Mouse (Mus musculus) Patski (cell line): ENCODE data around the gene Ing2. TPM values are rescaled to one million over a fixed set of nuclear protein-coding genes. Genes with fewer than 3 reads are reported as not detected.

Source experiments
- ATAC-seq: fragments of 100-300 bp; one replicate; pipeline ENCODE4 v1.8.0; 2021
- CTCF ChIA-PET: fragments of 350-600 bp; sonication (Branson Sonifier 250); formaldehyde crosslinking; loops from one replicate; lab custom pipeline; 2022; ENCODE audit warnings: inconsistent platforms; lab: Charles Lee
- POLR2A ChIA-PET: fragments of 350-600 bp; sonication (Branson Sonifier 250); formaldehyde crosslinking; loops from one replicate; lab custom pipeline; 2022; ENCODE audit warnings: antibody characterized with exemption, inconsistent platforms; lab: Charles Lee
- DNase-seq: peaks from one replicate; pipeline ENCODE4 v3.0.0-alpha.2; 2011; ENCODE audit warnings: low read depth, low spot score
- H3K27me3 ChIP-seq: fragments of 371-371 bp; one replicate; pipeline ENCODE4 v1.5.1; 2021
- CTCF ChIP-seq: fragments of 100-300 bp; IDR thresholded peaks from one replicate; pipeline ENCODE4 v1.5.1; 2021
- in situ Hi-C: fragments of 300-500 bp; cut with MboI; formaldehyde crosslinking; loops from 3 replicates; pipeline ENCODE4 v1.11.1; 2018; ENCODE audit warnings: low pct_unique_long_range_greater_than_20kb, mixed read lengths
- polyA plus RNA-seq: library from polyadenylated mRNA; unstranded; gene quantifications from one replicate; pipeline ENCODE4 v1.2.3, GENCODE M21; 2021

The Ing2 gene
- polyA plus RNA-seq, 1 experiment from 2014 or later, result 27.2 TPM

DNA sequence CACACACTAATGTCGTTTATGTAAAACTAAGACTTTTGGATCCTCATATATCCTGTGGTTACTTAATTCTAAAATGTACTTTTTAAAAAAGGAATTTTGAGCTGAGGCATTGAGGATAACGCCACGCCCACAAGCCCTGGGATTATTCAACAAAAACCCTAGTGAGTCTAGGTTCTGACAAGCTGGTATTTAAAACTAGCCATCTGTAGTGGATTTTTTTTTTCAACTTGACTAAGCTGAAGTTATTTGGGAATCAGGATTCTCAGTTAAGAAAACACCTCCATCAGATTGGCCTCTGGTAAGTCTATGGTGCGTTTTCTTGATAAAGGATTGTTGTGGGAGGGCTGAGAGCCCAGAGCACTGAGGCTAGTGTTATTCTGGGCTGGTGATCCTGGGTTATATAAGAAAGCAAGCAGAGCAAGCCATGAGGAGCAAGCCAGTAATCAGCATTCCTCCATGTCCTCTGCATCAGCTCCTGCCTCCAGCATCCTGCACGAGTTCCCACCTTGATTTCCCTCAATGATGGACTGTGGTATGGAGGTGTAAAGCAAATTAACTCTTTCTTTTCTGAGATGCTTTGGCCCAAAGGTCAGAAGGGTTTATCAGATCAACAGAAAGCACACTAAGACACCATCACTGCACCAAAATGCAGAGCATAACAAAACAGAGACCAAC is 20.2 kb upstream of the Ing2 start:
- ChIA-PET POLR2A (no interaction called here), CTCF (interaction anchor here (1.5 kb wide), 1 partner anchor 145 kb away, joined by 3 read pairs; no protein-coding TSS in a partner anchor)
- no peaks in the 10 kb centered on the region for H3K27me3 ChIP-seq
- TF ChIP-seq CTCF, result no peak
- DNase-seq (no peak), ATAC-seq (no peak)
- in situ Hi-C loops, result loop anchor here (25.0 kb wide), 1 partner anchor 683 kb away; no protein-coding TSS in a partner anchor

DNA sequence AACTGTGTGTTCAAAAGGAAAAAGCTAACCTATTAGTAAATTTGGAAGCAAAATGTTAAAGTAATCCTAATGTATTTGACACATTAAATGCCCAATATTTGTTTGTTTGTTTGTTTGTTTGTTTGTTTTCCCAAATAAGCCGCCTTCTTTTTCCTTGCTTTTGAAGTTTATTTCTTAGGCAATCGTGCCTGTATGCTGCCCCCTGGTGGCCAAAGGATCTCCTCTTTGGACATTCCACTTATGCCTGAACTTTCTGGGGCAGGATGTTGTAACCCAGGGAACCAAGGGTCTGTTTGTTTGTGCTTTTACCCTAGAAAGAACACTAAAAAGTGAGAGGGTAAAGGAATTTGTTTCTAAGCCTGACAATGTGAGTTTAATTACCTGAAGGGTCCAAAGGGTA is 17.8 kb upstream of the Ing2 start:
- no peaks in the 10 kb centered on the region for H3K27me3 ChIP-seq
- no peak for ATAC-seq
- no peak for DNase-seq
- ChIA-PET POLR2A (no interaction called here), CTCF (interaction anchor here (1.1 kb wide), 1 partner anchor 17 kb away, joined by 6 read pairs; no protein-coding TSS in a partner anchor)
- in situ Hi-C loops, result loop anchor here (25.0 kb wide), 1 partner anchor 681 kb away; no protein-coding TSS in a partner anchor
- peak; percentile 87 for TF ChIP-seq CTCF

DNA sequence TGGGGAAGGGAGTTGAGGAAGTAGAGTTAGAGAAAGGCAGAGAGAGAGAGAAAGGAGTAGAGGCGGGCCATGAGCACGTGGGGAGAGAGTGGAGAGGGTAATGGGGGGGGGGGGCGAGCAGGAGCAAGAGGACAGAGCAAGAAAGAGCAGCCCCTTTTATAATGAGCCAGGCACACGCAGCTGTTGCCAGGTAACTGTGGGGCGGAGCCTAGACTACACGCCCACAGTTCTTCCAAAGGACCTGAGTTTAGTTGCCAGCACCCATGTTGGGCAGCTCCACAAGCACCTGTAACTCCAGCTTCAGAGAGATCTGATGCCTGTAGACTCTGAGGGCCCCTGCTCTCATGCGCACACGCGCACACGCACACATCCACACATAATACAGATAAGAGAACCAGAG is 16.5 kb upstream of the Ing2 start:
- no peak for ATAC-seq
- no peak for TF ChIP-seq CTCF
- ChIA-PET CTCF (no interaction called here), POLR2A (no interaction called here)
- no peak for DNase-seq
- peaks cover 7% of the 10 kb centered on the region for H3K27me3 ChIP-seq
- in situ Hi-C loops, result loop anchor here (25.0 kb wide), 1 partner anchor 680 kb away; no protein-coding TSS in a partner anchor

DNA sequence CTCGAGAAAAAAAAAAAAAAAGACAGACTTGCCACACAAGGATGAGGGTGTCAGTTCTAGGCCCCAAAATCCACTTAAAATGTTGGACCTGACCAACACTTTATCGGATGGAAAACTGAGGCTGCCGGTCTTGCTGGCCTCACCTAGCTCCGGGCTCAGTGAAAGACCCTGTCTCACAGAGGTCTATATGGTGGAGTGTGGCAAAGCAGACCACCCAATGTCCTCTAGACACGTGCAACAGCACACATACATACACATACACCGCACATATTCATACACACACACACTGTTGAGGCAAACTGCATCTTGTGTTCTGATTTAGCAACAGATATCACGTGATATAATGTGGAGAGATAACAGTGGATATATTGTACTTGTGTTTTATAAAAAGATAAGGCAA is 15.9 kb upstream of the Ing2 start:
- in situ Hi-C loops, result loop anchor here (25.0 kb wide), 1 partner anchor 679 kb away; no protein-coding TSS in a partner anchor
- TF ChIP-seq CTCF, result no peak
- ChIA-PET POLR2A (no interaction called here), CTCF (no interaction called here)
- no peak for DNase-seq
- peaks cover 7% of the 10 kb centered on the region for H3K27me3 ChIP-seq
- no peak for ATAC-seq

DNA sequence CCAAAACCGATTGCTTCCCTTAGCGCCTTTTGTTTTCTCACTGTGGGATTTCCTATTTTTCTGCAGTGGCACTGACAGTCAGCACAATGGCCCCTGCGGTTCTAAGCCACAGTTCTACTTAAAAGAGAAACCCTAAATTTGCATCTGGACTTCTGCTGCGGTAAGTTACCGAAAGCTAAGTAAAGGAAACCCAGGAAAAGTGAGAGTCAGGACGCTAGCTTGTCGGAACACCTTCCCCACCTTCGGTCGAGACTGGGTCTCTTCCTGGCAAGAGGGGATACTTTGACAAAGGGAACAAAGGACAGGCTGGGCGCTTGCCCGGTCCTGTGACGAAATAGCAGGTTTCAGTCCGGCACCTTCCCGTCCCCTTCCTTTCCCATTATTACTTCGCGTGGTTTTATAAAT is 15.3 kb upstream of the Ing2 start:
- DNase-seq (no peak), ATAC-seq (no peak)
- CTCF ChIA-PET, result no interaction called here
- POLR2A ChIA-PET, result no interaction called here
- in situ Hi-C loops, result loop anchor here (25.0 kb wide), 1 partner anchor 678 kb away; no protein-coding TSS in a partner anchor
- no peak for TF ChIP-seq CTCF
- peaks cover 7% of the 10 kb centered on the region for H3K27me3 ChIP-seq

DNA sequence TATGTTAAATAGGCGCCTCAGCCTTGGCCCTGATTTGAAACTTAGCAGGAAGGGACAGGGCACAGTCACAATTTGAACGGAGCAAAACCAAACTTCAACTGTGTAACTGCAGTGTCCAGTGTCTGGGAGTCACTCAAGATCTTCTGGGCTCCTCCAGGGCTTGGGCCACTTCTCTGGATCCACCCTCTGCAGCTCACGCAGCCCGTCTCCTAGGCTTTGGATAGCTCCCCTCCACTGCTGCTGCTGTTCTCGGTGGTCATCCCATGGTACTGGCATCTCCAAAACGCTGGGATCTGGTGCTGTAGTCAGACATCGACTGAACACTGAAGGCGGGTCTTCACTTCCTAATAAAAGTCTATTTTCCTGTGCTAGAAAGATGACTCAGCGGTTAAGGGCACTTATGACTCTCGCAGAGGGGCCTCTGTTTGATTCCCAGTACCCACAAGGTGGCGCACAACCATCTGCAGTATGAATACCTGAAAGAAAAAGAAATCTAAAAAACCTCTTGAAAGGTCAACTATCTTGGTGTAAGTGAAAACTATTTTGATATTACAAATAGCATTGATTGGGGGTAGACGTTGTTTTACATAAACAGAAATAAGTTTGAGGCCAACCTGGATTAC is 14.5 kb upstream of the Ing2 start:
- ATAC-seq, result no peak
- ChIA-PET CTCF (interaction anchor here (1.1 kb wide), 1 partner anchor 11 kb away, joined by 3 read pairs; no protein-coding TSS in a partner anchor), POLR2A (no interaction called here)
- TF ChIP-seq CTCF, result peak; percentile 41
- in situ Hi-C loops, result loop anchor here (10.0 to 25.0 kb wide), 3 partner anchors 135 to 678 kb away; no protein-coding TSS in a partner anchor
- no peak for DNase-seq
- peaks cover 7% of the 10 kb centered on the region for H3K27me3 ChIP-seq

DNA sequence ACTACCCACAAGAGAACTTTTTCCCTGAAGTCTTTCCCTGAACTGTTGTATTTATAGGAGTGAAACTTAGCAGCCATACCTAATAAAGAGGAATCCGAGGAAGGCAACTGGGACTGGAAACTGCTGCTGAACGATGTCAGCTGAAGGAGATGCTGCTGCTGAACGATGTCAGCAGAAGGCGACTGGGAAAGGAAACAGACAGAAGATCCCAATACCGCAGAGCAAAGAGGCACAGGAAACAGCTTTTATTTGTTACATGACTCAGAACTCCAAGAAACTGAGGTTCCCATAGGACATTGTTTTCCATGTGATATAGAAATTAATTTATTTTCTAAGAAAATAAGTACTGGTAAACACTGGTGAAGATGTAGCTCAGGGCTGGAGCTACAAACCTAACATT is 9.1 kb upstream of the Ing2 start:
- ChIA-PET POLR2A (no interaction called here), CTCF (no interaction called here)
- no peak for ATAC-seq
- in situ Hi-C loops, result loop anchor here (10.0 to 25.0 kb wide), 3 partner anchors 130 to 672 kb away; no protein-coding TSS in a partner anchor
- no peak for TF ChIP-seq CTCF
- H3K27me3 ChIP-seq, result peaks cover 7% of the 10 kb centered on the region
- no peak for DNase-seq

DNA sequence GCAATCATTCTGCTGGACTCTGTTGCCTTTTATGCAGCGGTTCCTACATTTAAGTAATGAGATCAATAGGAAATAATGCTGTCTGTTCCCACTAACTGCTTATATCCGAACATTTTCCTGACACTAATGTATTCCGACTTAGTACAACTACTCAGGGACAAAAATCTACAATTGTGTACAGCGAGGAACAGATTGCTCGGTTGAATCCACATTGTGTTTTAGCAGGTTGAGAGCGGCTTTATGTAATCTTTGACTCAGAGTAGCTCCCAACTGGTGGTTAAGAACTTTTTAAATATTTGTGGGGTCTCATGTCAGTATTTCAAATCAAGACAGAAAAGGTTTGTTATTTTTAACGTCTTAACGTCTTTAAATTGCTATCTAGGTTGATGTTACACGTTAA is 8.6 kb upstream of the Ing2 start:
- H3K27me3 ChIP-seq, result peaks cover 7% of the 10 kb centered on the region
- in situ Hi-C loops, result loop anchor here (10.0 to 25.0 kb wide), 3 partner anchors 129 to 672 kb away; no protein-coding TSS in a partner anchor
- POLR2A ChIA-PET, result no interaction called here
- no peak for TF ChIP-seq CTCF
- no peak for DNase-seq
- CTCF ChIA-PET, result interaction anchor here (1.5 kb wide), 1 partner anchor 16 kb away, joined by 3 read pairs; no protein-coding TSS in a partner anchor
- ATAC-seq, result no peak

DNA sequence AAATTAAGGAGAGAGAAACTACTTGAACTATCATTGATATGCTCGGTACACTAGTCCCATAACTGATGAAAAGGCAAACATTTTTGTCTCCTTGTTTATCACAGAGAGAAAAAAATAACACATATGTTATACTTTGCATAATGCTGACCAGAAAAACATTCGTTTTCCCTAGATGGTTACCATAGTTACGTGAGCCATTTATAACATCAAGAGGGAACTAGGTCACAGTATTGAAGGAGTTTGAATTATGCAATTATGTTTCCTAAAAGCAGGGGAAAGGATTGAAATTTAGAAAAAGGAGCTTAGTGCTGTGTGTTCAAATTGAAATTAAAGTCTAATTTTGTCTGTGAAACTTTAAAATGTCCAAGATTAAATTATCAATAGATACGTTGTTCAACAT is 5.0 kb upstream of the Ing2 start:
- DNase-seq (no peak), ATAC-seq (no peak)
- no peak for TF ChIP-seq CTCF
- POLR2A ChIA-PET, result no interaction called here
- in situ Hi-C loops, result loop anchor here (10.0 to 25.0 kb wide), 3 partner anchors 126 to 668 kb away; no protein-coding TSS in a partner anchor
- CTCF ChIA-PET, result no interaction called here
- no peaks in the 10 kb centered on the region for H3K27me3 ChIP-seq

DNA sequence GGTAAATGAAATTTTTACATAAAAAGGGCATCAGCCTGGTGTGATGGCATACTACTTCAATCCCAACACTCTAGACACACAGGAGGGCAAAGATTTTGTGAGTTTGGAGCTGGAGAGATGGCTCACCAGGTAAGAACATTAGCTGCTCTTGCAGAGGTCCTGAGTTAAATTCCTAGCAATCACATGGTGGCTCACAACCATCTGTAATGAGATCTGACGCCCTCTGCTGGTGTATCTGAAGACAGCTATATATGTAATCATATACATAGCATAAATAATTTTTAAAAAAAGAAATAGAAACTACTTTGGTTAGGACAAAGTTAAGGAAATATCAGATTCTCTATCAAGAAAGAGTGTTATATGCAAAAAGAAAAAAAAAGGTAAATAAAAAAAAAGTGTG is 4.2 kb upstream of the Ing2 start:
- no peak for DNase-seq
- no peak for TF ChIP-seq CTCF
- POLR2A ChIA-PET, result no interaction called here
- in situ Hi-C loops, result loop anchor here (5.0 to 25.0 kb wide), 4 partner anchors 125 to 667 kb away; partner anchors contain the start of genes Rwdd4a and Trappc11
- no peaks in the 10 kb centered on the region for H3K27me3 ChIP-seq
- CTCF ChIA-PET, result no interaction called here
- no peak for ATAC-seq
